Mouse (Mus musculus): ENCODE data around the gene Gm49661. TPM values are rescaled to one million over a fixed set of nuclear protein-coding genes. Genes with fewer than 3 reads are reported as not detected.
A peak's percentile ranks its signal among the peaks of the same experiment; 100 is the strongest.

Gm49661 gene
- polyA plus RNA-seq, 1 experiment from 2014 or later: not detected

DNA sequence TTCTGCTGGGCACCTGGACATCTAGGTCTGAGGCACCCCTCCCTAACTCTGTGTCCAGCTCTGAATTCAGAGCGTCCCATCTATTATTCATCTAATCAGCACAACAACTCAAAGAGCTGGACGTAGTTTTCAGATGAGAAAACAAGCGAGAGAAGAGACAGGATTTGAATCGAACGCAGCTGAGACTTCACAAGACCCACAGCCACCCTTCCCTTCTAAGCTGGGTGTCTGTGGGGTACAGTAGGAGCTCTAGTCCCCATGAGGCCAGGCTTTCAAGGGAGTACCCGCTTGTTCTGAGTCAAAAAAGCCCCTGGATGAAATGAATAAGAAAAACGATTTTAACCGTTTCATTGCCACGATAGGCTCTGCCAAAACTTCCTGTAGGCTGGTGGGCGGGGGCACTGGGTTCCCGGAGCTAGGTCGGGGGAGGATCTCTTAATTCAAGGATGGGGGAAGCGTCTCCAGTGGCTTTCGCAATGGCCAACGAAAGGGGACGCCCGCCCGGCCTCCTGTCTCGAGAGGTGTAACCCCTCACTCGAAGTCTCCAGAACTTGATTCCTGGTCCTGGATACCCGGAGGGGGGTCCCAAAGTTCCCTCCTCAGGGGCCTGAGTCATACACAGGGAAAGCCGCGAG, 15.9 kb upstream of the Gm49661 start:
- Histone ChIP-seq H3K9me3 (ENCODE audit: low read length) (no peaks in the 10 kb centered on the region), H3K9ac (replicated peaks; ENCODE audit: low read length) (peak overlapping the region; percentile 75), H3K36me3 (ENCODE audit: insufficient read depth, low read length) (no peaks in the 10 kb centered on the region), H3K4me1 (ENCODE audit: insufficient read depth, low read length) (peaks cover 64% of the 10 kb centered on the region), H3K4me3 (ENCODE audit: low read length) (peak overlapping the region; percentile 55), H3K4me2 (replicated peaks; ENCODE audit: low read depth, low read length) (peak overlapping the region; percentile 100), H3K27me3 (ENCODE audit: insufficient read depth, low read length) (no peaks in the 10 kb centered on the region), H3K27ac (ENCODE audit: low read length) (peak overlapping the region; percentile 87)
- WGBS: under 1% methylated on average over 23 of the region's 23 CpGs
- ATAC-seq (ENCODE audit: low FRiP score, low TSS enrichment): no peak

- no peak for ATAC-seq (ENCODE audit: low FRiP score, low TSS enrichment)
- H3K4me1 ChIP-seq (ENCODE audit: insufficient read depth, low read length): peaks cover 67% of the 10 kb centered on the region
- no peaks in the 10 kb centered on the region for H3K36me3 ChIP-seq (ENCODE audit: insufficient read depth, low read length)
- H3K9ac ChIP-seq (replicated peaks; ENCODE audit: low read length): peak overlapping the region; percentile 75; the same call in 1 of the 2 replicates
- H3K4me3 ChIP-seq (ENCODE audit: low read length): peak overlapping the region; percentile 55; the same call in 1 of the 2 replicates
- no peaks in the 10 kb centered on the region for H3K27me3 ChIP-seq (ENCODE audit: insufficient read depth, low read length)
- 3% methylated on average over 16 of the region's 16 CpGs for WGBS
- peak overlapping the region; percentile 100 for H3K4me2 ChIP-seq (replicated peaks; ENCODE audit: low read depth, low read length)
- H3K27ac ChIP-seq (ENCODE audit: low read length): peak overlapping the region; percentile 87
- H3K9me3 ChIP-seq (ENCODE audit: low read length): no peaks in the 10 kb centered on the region
Measured at GRCm38 (mm10) chr8:84984294-84985048, 15.2 kb upstream of the Gm49661 start.

DNA sequence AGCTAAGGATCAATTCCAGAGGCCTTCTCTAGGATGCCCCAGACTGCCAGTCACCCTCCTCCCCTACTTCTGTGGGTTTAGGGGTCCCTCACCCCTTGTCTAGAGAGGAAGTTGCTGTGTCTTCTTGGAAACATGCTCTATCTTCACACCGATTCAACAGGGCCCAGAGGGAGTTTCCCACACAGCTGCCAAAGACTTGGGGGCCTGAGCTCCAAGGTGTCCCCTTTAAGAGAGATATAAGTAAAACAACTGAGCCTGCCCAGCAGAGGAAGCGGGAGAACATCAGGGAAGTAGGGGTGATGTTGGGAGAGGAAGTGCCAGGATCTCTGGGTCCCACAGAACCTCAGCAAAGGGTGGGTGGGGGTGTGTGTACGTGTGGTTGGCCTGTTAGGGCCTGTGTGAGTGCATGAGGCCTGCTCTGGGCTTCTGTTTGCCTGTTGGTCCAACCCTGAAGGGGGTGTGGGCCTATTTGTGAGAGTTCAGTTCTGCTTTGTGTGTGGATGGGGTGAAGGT, 13.3 kb upstream of the Gm49661 start:
- no peak overlapping the region for H3K9ac ChIP-seq (replicated peaks; ENCODE audit: low read length)
- no peaks in the 10 kb centered on the region for H3K36me3 ChIP-seq (ENCODE audit: insufficient read depth, low read length)
- ATAC-seq (ENCODE audit: low FRiP score, low TSS enrichment): no peak
- no peaks in the 10 kb centered on the region for H3K27me3 ChIP-seq (ENCODE audit: insufficient read depth, low read length)
- peaks cover 76% of the 10 kb centered on the region for H3K4me1 ChIP-seq (ENCODE audit: insufficient read depth, low read length)
- no peak overlapping the region for H3K4me3 ChIP-seq (ENCODE audit: low read length)
- H3K27ac ChIP-seq (ENCODE audit: low read length): peak overlapping the region; percentile 87
- no peak overlapping the region for H3K4me2 ChIP-seq (replicated peaks; ENCODE audit: low read depth, low read length)
- H3K9me3 ChIP-seq (ENCODE audit: low read length): no peaks in the 10 kb centered on the region
- 62% methylated on average over 3 of the region's 3 CpGs for WGBS

- Histone ChIP-seq H3K4me2 (replicated peaks; ENCODE audit: low read depth, low read length) (no peak overlapping the region), H3K4me3 (ENCODE audit: low read length) (no peak overlapping the region), H3K9ac (replicated peaks; ENCODE audit: low read length) (peak overlapping the region; percentile 23; the same call in 1 of the 2 replicates), H3K9me3 (ENCODE audit: low read length) (no peaks in the 10 kb centered on the region), H3K27me3 (ENCODE audit: insufficient read depth, low read length) (no peaks in the 10 kb centered on the region), H3K4me1 (ENCODE audit: insufficient read depth, low read length) (peaks cover 82% of the 10 kb centered on the region), H3K36me3 (ENCODE audit: insufficient read depth, low read length) (no peaks in the 10 kb centered on the region), H3K27ac (ENCODE audit: low read length) (peak overlapping the region; percentile 87)
- WGBS: 70% methylated on average over 15 of the region's 15 CpGs
- ATAC-seq (ENCODE audit: low FRiP score, low TSS enrichment): no peak
Measured at GRCm38 (mm10) chr8:84981644-84982498, 12.6 kb upstream of the Gm49661 start.

GRCm38 (mm10) chr8:84980622-84981358, 11.6 kb upstream of the Gm49661 start:
- WGBS: 35% methylated on average over 11 of the region's 11 CpGs

DNA sequence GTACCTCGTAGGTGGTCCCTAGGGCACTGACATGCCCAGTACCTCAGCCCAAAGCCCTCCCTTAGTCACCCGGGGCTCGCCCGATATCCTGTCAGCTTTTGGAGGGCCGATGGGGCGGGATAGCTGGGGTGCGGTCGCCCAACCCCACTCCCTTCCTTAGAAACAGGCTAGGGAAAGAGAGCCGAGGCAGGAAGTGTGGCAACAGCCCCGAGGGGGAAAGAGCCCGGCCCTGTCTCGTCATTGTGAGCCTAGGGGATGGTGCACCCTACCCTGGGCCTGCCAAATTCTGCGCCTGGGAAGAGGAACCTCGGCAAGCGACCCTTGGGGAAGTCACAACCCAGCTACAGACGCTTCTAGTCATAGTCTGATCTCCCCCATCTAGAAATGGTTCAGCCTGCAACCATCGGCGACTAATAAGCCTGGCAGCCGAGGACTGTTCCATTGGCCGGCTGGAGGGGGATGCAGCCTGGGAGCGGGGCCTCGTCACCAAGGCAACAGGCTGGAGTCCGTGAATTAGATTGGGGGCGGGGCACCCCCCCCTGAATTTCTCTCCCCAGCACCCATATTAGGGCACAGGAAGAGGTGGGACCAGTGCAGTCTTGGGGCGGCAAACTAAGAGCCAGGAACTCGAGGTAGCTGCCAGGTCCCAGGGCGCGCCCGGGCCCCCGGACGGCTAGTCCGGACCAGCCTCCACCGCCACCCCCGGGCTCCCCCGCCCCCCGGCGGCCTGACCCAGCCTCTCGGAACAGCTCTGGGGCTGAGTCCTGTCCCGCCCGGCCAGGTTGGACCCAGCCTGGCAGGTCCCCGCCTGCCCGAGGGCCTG, 10.6 kb upstream of the Gm49661 start:
- Histone ChIP-seq H3K9ac (replicated peaks; ENCODE audit: low read length) (peak overlapping the region; percentile 55), H3K27me3 (ENCODE audit: insufficient read depth, low read length) (no peaks in the 10 kb centered on the region), H3K36me3 (ENCODE audit: insufficient read depth, low read length) (peaks cover 1% of the 10 kb centered on the region; the same call in 1 of the 2 replicates), H3K4me2 (replicated peaks; ENCODE audit: low read depth, low read length) (peak overlapping the region; percentile 96), H3K4me1 (ENCODE audit: insufficient read depth, low read length) (peaks cover 82% of the 10 kb centered on the region), H3K27ac (ENCODE audit: low read length) (peak overlapping the region; percentile 87), H3K4me3 (ENCODE audit: low read length) (peak overlapping the region; percentile 41), H3K9me3 (ENCODE audit: low read length) (no peaks in the 10 kb centered on the region)
- peak; percentile 32 for ATAC-seq (ENCODE audit: low FRiP score, low TSS enrichment)
- 2% methylated on average over 42 of the region's 42 CpGs for WGBS

More at GRCm38 (mm10) chr8:84980622-84981358, 11.6 kb upstream of the Gm49661 start:
- no peak overlapping the region for H3K4me3 ChIP-seq (ENCODE audit: low read length)
- no peak for ATAC-seq (ENCODE audit: low FRiP score, low TSS enrichment)
- no peaks in the 10 kb centered on the region for H3K36me3 ChIP-seq (ENCODE audit: insufficient read depth, low read length)
- peak overlapping the region; percentile 96 for H3K4me2 ChIP-seq (replicated peaks; ENCODE audit: low read depth, low read length)
- H3K27ac ChIP-seq (ENCODE audit: low read length): peak overlapping the region; percentile 87
- H3K9me3 ChIP-seq (ENCODE audit: low read length): no peaks in the 10 kb centered on the region
- peaks cover 84% of the 10 kb centered on the region for H3K4me1 ChIP-seq (ENCODE audit: insufficient read depth, low read length)
- H3K9ac ChIP-seq (replicated peaks; ENCODE audit: low read length): no peak overlapping the region
- no peaks in the 10 kb centered on the region for H3K27me3 ChIP-seq (ENCODE audit: insufficient read depth, low read length)

GRCm38 (mm10) chr8:84978248-84978940, 9.2 kb upstream of the Gm49661 start, which contains the start of gene Junb:
TSS of gene Junb (minus strand) at chr8:84978718.
- peak; percentile 54 for ATAC-seq (ENCODE audit: low FRiP score, low TSS enrichment)
- Histone ChIP-seq H3K4me3 (ENCODE audit: low read length) (peak within 1 kb of the TSS; percentile 61), H3K4me1 (ENCODE audit: insufficient read depth, low read length) (peaks cover 78% of the 10 kb centered on the region), H3K27ac (ENCODE audit: low read length) (peak within 1 kb of the TSS; percentile 87), H3K4me2 (replicated peaks; ENCODE audit: low read depth, low read length) (peak within 1 kb of the TSS; percentile 96), H3K27me3 (ENCODE audit: insufficient read depth, low read length) (no peaks in the 10 kb centered on the region), H3K36me3 (ENCODE audit: insufficient read depth, low read length) (peaks cover 12% of the 10 kb centered on the region; the same call in 1 of the 2 replicates), H3K9me3 (ENCODE audit: low read length) (no peaks in the 10 kb centered on the region), H3K9ac (replicated peaks; ENCODE audit: low read length) (peak within 1 kb of the TSS; percentile 74)
- WGBS: 0% methylated on average over 63 of the region's 63 CpGs

Data from kidney, embryonic 16.5 days (tissue).